Mouse (Mus musculus) cerebellum, adult 11-12 months (tissue): Measurements from ENCODE around the gene Numbl.
A peak's percentile ranks its signal among the peaks of the same experiment; 100 is the strongest.

Experiments
- DNase-seq: peaks from one replicate; pipeline ENCODE4 v3.0.0; 2022

Numbl gene

DNA sequence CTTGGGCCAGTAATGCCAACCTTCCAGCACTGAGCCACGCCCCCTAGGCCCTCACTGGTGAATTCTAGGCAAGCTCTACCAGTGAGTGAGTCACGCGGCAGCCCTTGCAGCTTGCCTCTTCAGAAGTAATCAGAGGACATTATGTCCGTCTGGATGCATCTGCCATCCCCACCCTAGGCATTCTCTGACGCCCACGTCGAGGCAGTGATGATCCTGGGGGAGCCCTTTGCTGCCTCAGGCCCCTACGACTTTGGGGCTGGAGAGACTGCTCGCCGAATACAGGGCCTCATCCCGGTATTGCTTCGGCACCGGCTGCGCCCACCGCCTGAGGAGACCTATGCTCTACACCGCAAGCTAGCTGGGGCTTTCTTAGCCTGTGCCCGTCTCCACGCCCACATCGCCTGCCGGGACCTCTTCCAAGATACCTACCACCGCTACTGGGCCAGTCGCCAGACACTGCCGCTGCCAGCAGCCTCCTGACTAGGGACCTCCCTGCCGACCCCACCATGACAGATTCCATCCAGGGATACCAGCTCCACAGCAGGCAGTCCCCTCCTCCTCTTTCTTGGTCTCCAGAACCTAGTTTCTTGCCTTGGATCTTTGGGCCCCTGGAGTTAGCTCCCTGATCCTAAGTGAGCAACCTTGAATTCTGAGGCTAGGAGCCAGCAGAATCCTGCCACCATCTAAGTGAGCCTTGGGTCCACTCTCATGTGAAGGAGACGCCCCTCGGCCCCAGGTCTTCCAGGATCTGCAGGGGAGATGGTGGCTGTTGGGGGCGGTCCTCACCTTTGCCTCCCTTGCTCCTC is 984 bp upstream of the Numbl start:
- peak; percentile 85 for DNase-seq

DNA sequence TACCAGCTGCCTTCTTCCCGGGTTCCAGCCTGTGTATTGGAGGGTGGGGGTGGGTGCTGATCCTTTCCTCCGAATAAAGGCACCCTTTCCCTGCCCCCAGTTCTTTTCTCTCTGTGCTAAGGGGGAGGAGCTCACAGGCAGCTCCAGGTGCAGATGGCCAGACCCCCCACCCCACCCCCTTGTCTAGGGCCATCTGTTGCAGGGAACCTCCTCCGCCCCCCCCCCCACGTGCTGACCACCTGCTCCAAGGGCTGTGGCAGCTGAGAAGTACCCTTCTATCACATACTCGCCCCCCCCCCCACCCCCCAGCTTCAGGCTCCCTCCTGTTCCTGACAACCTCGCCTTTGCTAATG is 405 bp upstream of the Numbl start:
- DNase-seq, result no peak

DNA sequence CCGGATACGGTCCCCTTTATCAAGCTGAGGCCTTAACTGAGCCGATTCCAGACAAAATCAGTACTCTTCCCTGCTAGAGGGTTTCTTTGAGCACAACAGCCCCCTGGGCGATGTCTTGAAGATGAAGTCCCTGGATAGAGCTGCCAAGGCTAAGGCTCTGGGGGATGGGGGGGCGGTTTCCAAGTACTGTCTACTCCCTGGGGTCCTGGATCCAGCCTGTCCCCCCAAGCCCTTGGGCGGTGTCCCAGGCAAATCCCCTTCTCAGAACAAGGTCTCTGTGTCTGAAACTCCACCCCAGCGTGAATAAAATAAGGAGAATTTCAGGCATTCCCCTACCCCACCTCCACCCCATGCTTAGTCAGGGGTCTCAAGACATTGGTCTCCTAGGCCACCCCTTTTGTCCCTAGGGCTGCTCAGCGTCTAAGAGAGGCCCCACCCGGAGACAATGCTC is 1.1 kb downstream of the Numbl start:
- peak; percentile 75 for DNase-seq

DNA sequence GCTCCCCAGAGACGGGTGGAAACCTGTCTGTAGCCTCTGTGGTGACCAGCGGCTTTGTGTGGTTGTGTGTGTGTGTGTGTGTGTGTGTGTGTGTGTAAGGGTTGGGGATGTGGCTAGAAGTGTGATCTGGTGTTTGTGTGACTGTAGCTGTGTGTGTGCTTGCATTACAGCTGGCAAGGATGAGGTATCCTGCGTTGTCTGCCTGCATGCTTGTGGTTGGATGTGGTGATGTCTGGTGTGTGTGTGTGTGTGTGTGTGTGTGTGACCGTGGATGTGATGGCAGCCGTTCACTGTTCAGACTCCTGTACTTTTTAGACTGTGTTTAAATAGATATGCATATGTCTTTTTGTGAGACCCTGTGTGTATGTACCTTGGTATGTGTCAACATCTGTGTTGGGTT is 1.5 kb downstream of the Numbl start:
- DNase-seq, result no peak

DNA sequence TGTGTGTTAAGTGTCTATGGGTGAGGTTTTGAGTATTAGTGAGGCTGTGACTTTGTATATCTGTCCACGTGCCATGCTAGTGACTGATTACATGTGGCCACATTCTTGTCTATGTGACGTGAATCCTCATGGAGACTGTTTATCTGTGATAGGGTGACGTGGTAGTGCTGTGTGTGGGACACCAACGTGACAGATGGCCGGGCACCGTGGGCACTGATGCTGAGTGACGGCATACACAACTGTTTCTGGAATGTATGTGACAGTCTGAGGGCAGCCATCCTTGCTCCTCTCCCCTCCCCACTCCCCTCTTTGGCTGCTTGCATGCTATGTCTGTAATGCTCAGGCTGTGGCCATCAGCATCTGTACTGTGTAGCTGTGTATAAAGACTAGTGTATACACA is 2.6 kb downstream of the Numbl start:
- peak; percentile 50 for DNase-seq

DNA sequence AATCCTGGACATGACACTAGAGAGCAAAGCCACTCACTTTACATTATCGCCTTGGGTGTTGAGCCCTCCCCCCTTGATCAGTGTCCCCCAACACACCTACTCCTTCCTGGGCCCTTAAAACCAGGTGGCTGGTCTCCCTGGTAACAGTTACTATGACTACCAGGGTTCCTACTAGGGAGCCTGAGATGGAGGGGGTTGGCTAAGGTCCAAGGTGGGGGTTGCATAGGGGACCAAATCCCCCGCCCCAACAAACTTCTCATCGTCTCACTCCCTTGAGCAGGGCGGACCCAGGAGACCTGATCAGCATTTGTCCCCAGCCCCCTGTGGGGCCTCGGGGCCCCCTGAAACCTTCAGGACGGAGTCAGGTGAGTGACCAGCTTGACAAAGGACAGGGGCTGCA is 3.7 kb downstream of the Numbl start:
- peak; percentile 48 for DNase-seq

DNA sequence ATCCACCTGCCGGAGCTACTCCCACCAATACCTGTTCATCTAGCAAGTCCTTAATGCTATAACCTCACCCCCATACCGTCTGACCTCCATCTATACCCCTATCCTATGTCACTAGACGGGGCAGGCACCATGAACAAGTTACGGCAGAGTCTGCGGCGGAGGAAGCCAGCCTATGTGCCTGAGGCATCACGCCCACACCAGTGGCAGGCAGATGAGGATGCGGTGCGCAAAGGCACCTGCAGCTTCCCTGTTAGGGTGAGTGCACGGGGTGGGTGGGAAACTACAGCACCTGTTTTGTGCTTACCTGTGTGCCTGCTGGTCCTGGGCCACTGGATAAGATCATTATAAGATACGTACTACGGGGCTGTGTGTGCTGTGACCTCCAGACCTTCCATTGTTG is 6.5 kb downstream of the Numbl start:
- no peak for DNase-seq

DNA sequence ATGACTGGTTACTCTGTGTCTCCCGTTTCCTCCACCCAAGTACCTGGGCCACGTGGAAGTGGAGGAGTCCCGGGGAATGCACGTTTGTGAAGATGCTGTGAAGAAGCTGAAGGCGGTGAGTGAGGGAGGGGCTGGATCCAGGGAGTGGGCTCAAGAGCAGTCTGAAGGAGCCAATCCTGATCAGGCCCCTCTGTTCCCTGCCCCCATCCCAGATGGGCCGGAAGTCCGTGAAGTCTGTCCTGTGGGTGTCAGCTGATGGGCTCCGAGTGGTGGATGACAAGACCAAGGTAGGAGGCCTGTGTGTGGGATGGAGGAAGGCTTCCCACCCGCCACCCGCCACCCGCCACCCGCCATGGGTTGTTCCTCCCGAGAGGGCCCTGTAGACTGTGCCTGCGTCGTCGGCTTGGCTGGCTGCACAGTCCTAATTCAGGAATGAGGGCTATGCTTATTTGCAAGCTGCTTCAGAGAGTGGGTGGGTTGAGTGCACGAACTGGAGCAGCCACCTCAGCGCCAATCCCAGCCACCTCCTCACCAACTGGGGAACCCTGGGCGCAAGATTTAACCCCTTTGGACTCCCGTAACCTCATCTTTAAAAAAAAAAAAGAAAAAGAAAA is 8.4 kb downstream of the Numbl start:
- no peak for DNase-seq

DNA sequence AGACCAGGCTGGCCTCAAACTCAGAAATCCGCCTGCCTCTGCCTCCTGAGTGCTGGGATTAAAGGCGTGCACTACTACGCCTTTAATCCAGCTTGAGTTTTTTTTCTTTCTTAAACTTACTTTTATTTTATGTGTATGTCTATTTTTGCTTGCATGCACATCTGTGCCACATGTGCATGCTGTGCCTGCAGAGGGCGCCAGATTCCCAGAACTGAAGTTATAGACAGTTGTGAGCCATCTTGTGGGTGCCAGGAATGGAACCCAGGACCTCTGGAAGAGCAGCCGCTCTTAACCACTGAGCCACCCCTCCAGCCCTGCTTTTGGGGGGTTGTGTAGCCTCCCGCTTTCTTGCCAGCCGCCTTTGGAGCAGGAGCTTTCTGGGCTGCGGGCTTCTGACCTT is 13.2 kb downstream of the Numbl start:
- no peak for DNase-seq

DNA sequence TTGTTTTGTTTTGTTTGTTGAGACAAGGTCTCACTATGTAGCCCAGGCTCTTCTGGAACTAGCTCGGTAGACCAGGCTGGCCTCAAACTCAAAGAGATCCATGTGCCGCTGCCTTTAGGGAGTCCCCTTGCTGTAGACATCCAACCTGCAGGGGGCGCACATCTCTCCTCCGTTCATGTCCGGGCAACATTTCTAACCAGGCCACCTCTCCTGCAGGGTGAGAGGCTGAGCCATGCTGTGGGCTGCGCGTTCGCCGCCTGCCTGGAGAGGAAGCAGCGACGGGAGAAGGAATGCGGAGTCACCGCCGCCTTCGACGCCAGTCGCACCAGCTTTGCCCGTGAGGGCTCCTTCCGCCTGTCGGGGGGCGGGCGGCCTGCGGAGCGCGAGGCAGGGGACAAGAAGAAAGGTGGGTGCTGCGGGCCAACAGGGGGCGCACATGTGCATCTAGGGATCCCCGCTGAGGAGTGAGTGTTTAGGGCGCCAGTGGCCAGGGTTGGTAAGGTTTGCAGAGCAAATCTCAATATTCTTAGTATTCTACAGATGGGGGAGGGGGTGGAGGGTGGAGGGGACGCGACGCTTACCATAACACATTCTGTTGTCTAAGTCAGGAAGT is 15.6 kb downstream of the Numbl start:
- no peak for DNase-seq

DNA sequence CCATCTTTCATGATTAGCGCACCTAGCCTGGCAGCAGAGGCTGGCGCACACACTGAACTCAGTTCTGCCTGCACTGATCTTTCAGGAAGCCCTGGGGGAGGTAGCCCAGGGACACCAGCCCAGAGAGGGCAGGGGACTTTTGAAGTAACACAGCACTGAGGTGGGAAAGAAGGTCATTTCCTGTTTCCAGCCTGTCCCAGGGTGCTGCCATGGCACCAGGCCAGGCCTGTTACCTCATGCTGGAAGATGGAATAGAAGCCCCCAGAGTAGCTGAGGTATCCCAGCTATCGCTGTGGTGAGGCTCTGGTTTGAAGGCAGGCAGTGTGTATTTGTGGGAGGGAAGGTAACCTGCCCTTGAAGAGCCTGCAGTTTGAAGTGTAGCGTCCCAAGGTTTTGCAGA is 16.7 kb downstream of the Numbl start:
- no peak for DNase-seq

DNA sequence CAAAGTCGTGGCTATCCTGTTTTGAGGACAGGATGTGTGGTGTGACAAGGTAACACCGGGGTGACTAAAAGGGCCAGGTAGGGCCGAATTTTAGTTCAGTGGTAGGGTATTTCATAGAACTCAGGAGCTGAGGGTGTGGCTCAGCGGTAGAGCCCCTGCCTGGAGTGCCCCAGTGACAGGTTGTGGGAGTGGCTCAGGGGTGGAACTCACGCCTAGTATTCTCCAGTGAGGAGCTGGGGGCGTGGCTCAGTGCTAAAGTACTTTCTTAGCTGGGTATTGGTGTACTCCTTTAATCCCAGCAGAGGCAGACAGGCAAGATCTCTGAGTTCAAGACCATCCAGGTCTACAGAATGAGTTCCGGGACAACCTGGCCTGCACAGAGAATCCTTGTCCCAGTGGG is 17.8 kb downstream of the Numbl start:
- DNase-seq, result no peak

DNA sequence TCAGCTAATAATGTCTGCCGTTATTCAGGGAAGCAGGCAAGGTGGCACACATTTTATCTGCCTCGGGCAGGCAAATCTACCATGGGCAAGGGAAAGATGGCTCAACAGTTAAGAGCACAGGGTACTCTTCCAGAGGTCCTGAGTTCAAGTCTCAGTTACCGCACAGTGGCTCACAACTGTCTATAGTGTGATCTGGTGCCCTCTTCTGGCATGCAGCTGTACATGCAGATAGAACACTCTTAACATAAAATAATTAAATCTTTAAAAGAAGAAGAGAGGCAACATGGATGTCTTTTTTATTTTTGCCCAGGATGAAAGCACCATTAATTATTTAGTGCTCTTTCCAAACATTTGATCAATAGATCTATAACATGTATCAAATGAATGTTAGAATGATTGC is 19.0 kb downstream of the Numbl start:
- no peak for DNase-seq

DNA sequence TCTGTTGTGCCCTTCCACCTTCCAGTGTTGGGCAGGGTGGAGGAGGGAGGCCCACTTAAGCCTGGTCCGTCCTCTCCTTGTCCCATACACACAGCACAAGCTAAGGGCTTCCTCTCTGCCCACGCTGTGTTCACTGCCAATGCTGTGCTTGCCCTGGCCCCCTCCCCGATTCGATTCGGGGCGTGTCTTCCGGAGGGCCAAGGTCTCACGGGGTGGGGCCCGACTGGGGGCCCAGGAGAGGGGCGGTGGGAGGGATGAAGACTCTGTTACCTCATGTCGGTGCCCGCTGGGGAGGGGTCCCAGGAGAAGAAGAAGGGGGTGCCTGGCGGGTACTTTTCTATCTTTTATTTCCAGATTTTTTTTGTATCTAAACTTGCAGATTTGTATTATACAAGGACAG is 23.5 kb downstream of the Numbl start:
- DNase-seq, result no peak

DNA sequence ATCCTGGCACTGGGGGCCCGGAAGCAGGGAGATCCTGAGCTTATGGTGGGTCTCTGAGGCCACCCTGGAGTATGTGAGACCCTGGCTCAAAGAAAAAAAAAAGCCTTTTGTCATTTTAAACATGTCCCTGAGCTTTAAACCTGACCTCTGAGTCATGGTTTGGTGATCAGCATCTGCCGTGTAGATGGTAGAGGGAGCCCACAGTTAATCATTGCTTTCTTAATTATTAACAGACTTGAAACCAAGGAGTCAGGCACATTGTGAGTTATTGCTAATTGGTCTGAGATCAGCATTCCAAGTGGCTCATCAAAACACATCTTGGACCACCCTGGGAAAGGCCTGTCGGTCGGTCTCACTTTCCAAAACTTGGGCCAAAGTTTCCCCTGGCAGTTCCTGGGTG is 24.0 kb downstream of the Numbl start:
- no peak for DNase-seq

DNA sequence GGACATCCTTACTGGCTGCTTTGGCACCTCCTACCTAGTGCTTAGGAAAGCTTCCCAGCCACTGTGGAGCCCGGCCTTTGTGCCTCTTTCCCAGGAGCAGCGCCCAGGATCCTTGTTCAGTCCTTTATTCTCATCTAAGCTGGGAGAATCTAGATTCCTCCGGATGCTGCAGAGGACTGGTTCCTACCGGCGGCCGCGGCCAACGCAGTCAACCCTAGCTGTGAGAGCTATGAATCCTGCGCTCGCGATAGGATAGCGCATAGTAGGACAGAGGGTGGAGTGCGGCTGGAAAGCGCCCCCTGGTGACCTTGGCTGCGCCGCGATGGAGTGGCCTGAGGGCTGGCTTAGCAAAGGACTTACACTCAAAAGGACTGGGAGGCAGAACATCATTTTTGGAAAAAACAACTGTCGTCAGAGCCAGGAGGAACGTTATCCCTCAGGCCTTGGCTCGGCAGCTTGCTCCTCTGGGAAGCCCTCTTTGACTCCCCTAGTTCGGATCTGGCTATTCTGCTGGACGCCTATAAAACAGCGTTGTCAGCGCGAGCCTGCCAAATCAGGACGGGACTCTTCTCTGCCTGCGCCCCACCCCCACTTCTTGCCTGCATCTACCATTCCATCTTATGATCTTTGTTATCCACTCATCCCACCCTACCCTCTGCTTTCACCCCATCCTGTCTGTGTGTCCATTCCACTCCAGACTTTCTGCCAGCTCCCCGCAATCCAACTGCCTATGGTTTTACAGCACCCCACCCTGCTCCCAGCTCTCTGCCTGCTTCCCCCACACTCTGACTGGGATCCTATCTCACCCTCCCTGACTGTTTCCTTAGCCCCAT is 26.8 kb downstream of the Numbl start:
- no peak for DNase-seq

DNA sequence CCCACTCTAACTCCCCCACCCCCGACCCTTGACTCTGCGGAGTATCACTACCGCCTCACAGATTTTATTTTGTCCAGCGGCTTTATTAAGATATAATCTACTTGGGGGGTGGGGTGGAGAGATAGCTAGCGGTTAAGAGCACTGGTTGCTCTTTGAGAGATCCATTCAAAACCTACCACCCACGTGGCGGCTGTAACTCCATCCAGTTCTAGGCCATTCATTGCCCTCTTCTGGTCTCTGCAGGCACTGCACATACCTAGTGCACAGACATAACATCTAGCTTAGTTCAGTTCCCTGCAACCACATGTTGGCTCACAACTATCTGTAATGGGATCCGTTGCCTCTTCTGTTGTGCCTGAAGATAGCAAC is 27.4 kb downstream of the Numbl start:
- no peak for DNase-seq

DNA sequence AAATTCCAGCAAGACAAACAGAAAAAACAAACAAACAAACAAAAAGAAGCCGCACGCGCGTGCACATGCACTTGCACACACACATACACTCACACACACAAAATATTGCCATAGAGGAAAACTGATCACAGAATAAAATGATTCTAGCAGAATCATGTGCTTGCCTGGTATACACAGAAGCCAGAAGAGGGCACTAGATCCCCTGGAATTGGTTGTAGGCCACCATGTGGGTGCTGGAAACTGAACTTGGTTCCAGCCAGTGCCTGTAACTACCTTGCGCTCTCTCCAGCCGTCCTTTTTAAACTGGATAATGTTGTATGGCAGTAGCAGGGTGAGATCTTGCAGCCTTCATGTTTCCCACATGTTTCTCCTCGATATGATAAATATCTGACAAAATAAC is 30.5 kb downstream of the Numbl start:
- DNase-seq, result no peak

DNA sequence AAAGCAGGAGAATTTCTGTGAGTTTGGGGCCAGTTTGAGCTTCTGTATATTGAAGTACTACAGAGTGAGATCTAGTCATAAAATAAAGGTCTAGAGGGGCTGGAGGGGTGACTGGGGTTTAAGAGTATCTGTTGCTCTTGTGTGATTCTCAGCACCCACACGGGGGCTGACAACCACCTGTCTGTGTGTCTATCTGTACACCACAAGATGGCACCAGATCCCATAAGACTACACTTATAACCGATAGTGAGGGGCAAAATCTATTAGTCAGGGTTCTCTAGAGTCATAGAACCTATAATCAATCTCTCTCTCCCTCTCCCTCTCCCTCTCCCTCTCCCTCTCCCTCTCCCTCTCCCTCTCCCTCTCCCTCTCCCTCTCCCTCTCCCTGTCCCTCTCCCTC is 32.3 kb downstream of the Numbl start:
- no peak for DNase-seq

DNA sequence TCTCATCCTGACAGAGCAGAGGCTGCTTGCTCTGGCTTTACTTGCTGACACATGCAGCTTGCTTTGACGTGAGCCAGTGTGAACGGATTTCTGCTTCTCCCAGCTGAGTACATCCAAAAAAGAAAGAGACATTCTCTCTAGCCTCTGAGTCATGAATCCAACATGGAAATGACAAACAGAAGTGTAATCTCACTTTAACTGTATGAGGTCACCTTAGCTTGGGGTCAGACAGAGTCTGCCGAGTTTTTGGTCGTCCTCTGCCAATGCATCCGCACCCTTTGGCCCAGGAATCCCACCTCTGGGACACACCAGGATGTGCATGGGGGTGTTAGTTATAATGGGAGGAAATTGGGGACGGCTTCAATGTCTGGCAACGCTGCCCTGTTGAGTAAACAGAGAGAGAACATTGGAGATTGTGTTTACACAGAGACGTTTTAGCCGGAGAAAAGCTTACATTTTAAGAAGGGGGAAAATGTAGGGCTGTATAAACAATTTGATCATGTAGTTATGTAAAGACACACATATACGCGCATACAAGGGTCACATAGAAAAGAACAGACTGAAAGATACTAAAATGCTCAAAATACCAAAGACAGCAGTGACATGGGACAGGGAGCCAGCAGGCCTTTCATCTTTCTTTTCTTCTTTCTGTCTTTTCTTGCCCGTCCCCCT is 33.7 kb downstream of the Numbl start:
- DNase-seq, result no peak

DNA sequence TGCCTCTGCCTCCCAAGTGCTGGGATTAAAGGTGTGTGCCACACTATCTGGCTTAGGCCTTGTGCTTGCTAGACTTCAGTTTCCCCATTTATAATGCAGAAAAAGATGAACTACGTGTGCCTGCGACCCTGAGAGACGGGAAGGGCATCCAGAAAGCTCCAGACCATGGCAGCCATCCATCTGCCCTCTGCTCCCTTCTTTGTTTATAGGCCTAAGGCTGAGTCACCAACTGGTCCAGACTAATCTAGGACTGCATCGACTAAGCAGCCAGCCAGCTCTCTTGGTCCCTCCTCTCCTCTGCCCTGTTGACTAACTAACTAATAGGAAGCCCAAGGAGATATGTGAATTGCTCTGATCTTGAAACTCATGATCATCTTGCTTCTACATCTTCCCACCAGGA is 37.7 kb downstream of the Numbl start:
- DNase-seq, result no peak

DNA sequence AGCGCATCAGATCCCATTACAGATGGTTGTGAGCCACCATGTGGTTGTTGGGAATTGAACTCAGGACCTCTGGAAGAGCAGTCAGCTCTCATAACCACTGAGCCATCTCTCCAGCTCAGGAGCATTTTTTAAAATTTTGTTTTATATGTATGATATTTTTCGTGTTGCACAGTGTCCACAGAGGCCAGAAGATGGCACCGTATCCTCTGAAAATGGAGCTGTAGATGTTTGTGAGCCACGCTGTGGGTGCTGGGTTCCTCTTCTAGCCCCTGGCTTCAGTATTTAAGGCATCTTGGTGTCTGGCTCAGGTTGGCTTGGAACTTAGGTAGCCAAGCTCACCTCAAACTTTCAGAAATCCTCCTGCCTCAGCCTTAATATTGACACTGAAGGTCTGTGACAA is 38.3 kb downstream of the Numbl start:
- DNase-seq, result no peak

DNA sequence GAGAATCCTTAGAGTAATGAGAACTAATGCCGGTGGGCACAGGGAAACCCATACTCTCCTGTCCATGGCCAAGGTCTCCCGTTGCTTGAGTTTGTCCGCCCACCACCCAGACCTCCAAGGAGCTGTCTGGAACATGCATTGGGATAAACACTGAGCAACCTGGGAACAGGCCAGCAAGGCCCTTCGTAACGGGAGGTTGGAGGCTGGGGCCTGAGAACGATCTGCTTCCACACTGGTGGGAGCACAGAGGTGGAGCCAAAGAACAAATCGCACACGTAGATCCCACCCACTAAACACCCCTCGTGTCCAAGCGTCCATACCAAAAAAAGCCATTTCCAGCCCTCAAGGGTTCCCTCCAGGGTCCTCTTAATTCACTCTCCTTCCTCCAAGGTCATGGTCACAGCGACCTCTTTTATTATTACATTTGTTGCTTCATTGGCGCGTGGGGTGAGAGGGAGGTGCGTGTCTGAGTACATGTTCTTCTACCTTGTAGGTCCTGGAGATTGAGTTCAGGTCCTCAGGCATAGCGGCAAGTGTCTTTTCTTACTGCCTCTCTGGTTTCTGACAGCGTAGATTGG is 39.9 kb downstream of the Numbl start:
- DNase-seq, result no peak
